Mouse (Mus musculus) embryonic fibroblast, embryonic 13.5 days (primary cell): ENCODE data around the gene Cmbl.

ENCODE experiments used
- CTCF ChIP-seq: IDR thresholded peaks from 2 replicates; pipeline ENCODE4 v1.5.1; 2011; ENCODE audit warnings: mild to moderate bottlenecking, control low read depth, low read length, moderate library complexity, borderline replicate concordance; ENCODE audit not compliant: insufficient read depth
- POLR2A ChIP-seq: IDR thresholded peaks from 2 replicates; pipeline ENCODE4 v1.6.1; 2011; ENCODE audit warnings: low read depth, mild to moderate bottlenecking, control low read depth, low read length, moderate library complexity

GRCm38 (mm10) chr15:31590176-31590575 is 25.0 kb downstream of the Cmbl start:
- TF ChIP-seq CTCF (no peak), POLR2A (no peak)
